Mouse (Mus musculus): ENCODE measurements at regions not wholly inside any gene's neighbourhood (a gene's known extent, or its start where the extent isn't known, plus 50 kb on each side); places are given as distances from the start of the nearest gene placed in this dataset.

- H3K27me3 ChIP-seq (ENCODE audit: insufficient read depth, low read length): no peaks in the 10 kb centered on the region
- TF ChIP-seq POU5F1 (IDR thresholded peaks at IDR 0.05; ENCODE audit: borderline replicate concordance, low read length): no peak
- TF ChIP-seq NANOG (IDR thresholded peaks at IDR 0.05; ENCODE audit: borderline replicate concordance, low read length): no peak
- TF ChIP-seq CTCF (conservative IDR thresholded peaks at IDR 0.05; ENCODE audit: low read length): no peak
- no peaks in the 10 kb centered on the region for H3K36me3 ChIP-seq (ENCODE audit: insufficient read depth, low read length)
- no peaks in the 10 kb centered on the region for H3K4me1 ChIP-seq (replicated peaks; ENCODE audit: low read depth, low read length)
- peaks cover 17% of the 10 kb centered on the region for H3K9me3 ChIP-seq (ENCODE audit: low read length)
- no peak overlapping the region for H3K4me3 ChIP-seq (replicated peaks; ENCODE audit: low read length)
Measured at GRCm38 (mm10) chr4:48791096-48791495, 127.8 kb downstream of the Cavin4 start.

GRCm38 (mm10) chr4:48803777-48804176 is 140.5 kb downstream of the Cavin4 start:
- no peaks in the 10 kb centered on the region for H3K27me3 ChIP-seq (ENCODE audit: insufficient read depth, low read length)
- no peaks in the 10 kb centered on the region for H3K36me3 ChIP-seq (ENCODE audit: insufficient read depth, low read length)
- peaks cover 29% of the 10 kb centered on the region for H3K9me3 ChIP-seq (ENCODE audit: low read length)
- H3K4me1 ChIP-seq (replicated peaks; ENCODE audit: low read depth, low read length): no peaks in the 10 kb centered on the region
- no peak overlapping the region for H3K4me3 ChIP-seq (replicated peaks; ENCODE audit: low read length)
- TF ChIP-seq POU5F1 (IDR thresholded peaks at IDR 0.05; ENCODE audit: borderline replicate concordance, low read length): no peak
- TF ChIP-seq NANOG (IDR thresholded peaks at IDR 0.05; ENCODE audit: borderline replicate concordance, low read length): no peak
- no peak for TF ChIP-seq CTCF (conservative IDR thresholded peaks at IDR 0.05; ENCODE audit: low read length)

GRCm38 (mm10) chr4:48808571-48808970 is 145.3 kb downstream of the Cavin4 start:
- H3K4me3 ChIP-seq (replicated peaks; ENCODE audit: low read length): no peak overlapping the region
- H3K27me3 ChIP-seq (ENCODE audit: insufficient read depth, low read length): no peaks in the 10 kb centered on the region
- H3K4me1 ChIP-seq (replicated peaks; ENCODE audit: low read depth, low read length): no peaks in the 10 kb centered on the region
- H3K9me3 ChIP-seq (ENCODE audit: low read length): peaks cover 37% of the 10 kb centered on the region
- H3K36me3 ChIP-seq (ENCODE audit: insufficient read depth, low read length): no peaks in the 10 kb centered on the region
- TF ChIP-seq POU5F1 (IDR thresholded peaks at IDR 0.05; ENCODE audit: borderline replicate concordance, low read length) (no peak), NANOG (IDR thresholded peaks at IDR 0.05; ENCODE audit: borderline replicate concordance, low read length) (no peak), CTCF (conservative IDR thresholded peaks at IDR 0.05; ENCODE audit: low read length) (no peak)

GRCm38 (mm10) chr4:48833718-48834117 is 170.4 kb downstream of the Cavin4 start:
- Histone ChIP-seq H3K9me3 (ENCODE audit: low read length) (0 out of 2 replicates have a peak, but pooled peaks cover 5% of the 10 kb centered on the region), H3K4me1 (replicated peaks; ENCODE audit: low read depth, low read length) (no peaks in the 10 kb centered on the region), H3K4me3 (replicated peaks; ENCODE audit: low read length) (no peak overlapping the region), H3K36me3 (ENCODE audit: insufficient read depth, low read length) (no peaks in the 10 kb centered on the region), H3K27me3 (ENCODE audit: insufficient read depth, low read length) (no peaks in the 10 kb centered on the region)
- TF ChIP-seq NANOG (IDR thresholded peaks at IDR 0.05; ENCODE audit: borderline replicate concordance, low read length) (no peak), CTCF (conservative IDR thresholded peaks at IDR 0.05; ENCODE audit: low read length) (no peak), POU5F1 (IDR thresholded peaks at IDR 0.05; ENCODE audit: borderline replicate concordance, low read length) (no peak)

DNA sequence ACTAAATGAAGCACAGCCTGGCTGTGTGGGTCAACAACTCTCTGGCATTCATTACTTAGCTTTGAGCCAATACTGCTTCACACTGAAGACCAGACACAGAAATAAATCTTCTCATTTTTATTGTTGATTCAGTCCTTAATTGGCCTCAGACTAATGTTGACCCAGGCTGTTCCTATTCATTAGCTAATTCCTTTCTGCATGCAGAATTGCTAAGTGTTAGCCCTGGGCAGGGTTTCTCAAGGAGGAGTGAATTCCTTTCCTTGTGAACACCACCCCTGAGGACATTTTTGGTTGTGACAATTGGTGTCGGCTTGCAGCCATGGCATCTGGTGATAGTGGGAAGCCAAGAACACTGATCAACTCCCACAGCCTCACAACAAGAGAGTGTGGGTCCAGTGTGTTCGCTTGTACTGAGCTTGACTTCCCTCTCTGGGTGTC is 179.5 kb downstream of the Cavin4 start:
- TF ChIP-seq POU5F1 (IDR thresholded peaks at IDR 0.05; ENCODE audit: borderline replicate concordance, low read length) (no peak), CTCF (conservative IDR thresholded peaks at IDR 0.05; ENCODE audit: low read length) (no peak), NANOG (IDR thresholded peaks at IDR 0.05; ENCODE audit: borderline replicate concordance, low read length) (no peak)
- Histone ChIP-seq H3K9me3 (ENCODE audit: low read length) (no peaks in the 10 kb centered on the region), H3K36me3 (ENCODE audit: insufficient read depth, low read length) (no peaks in the 10 kb centered on the region), H3K27me3 (ENCODE audit: insufficient read depth, low read length) (no peaks in the 10 kb centered on the region), H3K4me3 (replicated peaks; ENCODE audit: low read length) (no peak overlapping the region), H3K4me1 (replicated peaks; ENCODE audit: low read depth, low read length) (no peaks in the 10 kb centered on the region)

- H3K4me1 ChIP-seq (replicated peaks; ENCODE audit: low read depth, low read length): no peaks in the 10 kb centered on the region
- TF ChIP-seq CTCF (conservative IDR thresholded peaks at IDR 0.05; ENCODE audit: low read length): no peak
- TF ChIP-seq POU5F1 (IDR thresholded peaks at IDR 0.05; ENCODE audit: borderline replicate concordance, low read length): no peak
- TF ChIP-seq NANOG (IDR thresholded peaks at IDR 0.05; ENCODE audit: borderline replicate concordance, low read length): no peak
- H3K36me3 ChIP-seq (ENCODE audit: insufficient read depth, low read length): no peaks in the 10 kb centered on the region
- H3K9me3 ChIP-seq (ENCODE audit: low read length): peaks cover 7% of the 10 kb centered on the region
- H3K4me3 ChIP-seq (replicated peaks; ENCODE audit: low read length): no peak overlapping the region
- no peaks in the 10 kb centered on the region for H3K27me3 ChIP-seq (ENCODE audit: insufficient read depth, low read length)
Measured at GRCm38 (mm10) chr4:48871105-48871504, 188.0 kb upstream of the Plppr1 start.

GRCm38 (mm10) chr4:48889074-48889592 is 169.9 kb upstream of the Plppr1 start:
- no peaks in the 10 kb centered on the region for H3K9me3 ChIP-seq (ENCODE audit: low read length)
- no peaks in the 10 kb centered on the region for H3K27me3 ChIP-seq (ENCODE audit: insufficient read depth, low read length)
- TF ChIP-seq POU5F1 (IDR thresholded peaks at IDR 0.05; ENCODE audit: borderline replicate concordance, low read length) (no peak), CTCF (conservative IDR thresholded peaks at IDR 0.05; ENCODE audit: low read length) (no peak), NANOG (IDR thresholded peaks at IDR 0.05; ENCODE audit: borderline replicate concordance, low read length) (no peak)
- H3K4me1 ChIP-seq (replicated peaks; ENCODE audit: low read depth, low read length): no peaks in the 10 kb centered on the region
- H3K4me3 ChIP-seq (replicated peaks; ENCODE audit: low read length): no peak overlapping the region
- no peaks in the 10 kb centered on the region for H3K36me3 ChIP-seq (ENCODE audit: insufficient read depth, low read length)

GRCm38 (mm10) chr4:48904551-48904950 is 154.5 kb upstream of the Plppr1 start:
- no peak for TF ChIP-seq CTCF (conservative IDR thresholded peaks at IDR 0.05; ENCODE audit: low read length)
- no peak for TF ChIP-seq POU5F1 (IDR thresholded peaks at IDR 0.05; ENCODE audit: borderline replicate concordance, low read length)
- TF ChIP-seq NANOG (IDR thresholded peaks at IDR 0.05; ENCODE audit: borderline replicate concordance, low read length): no peak
- H3K36me3 ChIP-seq (ENCODE audit: insufficient read depth, low read length): no peaks in the 10 kb centered on the region
- H3K27me3 ChIP-seq (ENCODE audit: insufficient read depth, low read length): no peaks in the 10 kb centered on the region
- H3K4me3 ChIP-seq (replicated peaks; ENCODE audit: low read length): no peak overlapping the region
- no peaks in the 10 kb centered on the region for H3K9me3 ChIP-seq (ENCODE audit: low read length)
- H3K4me1 ChIP-seq (replicated peaks; ENCODE audit: low read depth, low read length): no peaks in the 10 kb centered on the region

Data from E14TG2a.4 (cell line).